Mouse (Mus musculus): Measurements from ENCODE around the gene Rhcg. TPM values are rescaled to one million over a fixed set of nuclear protein-coding genes. Genes with fewer than 3 reads are reported as not detected.

The Rhcg gene
- polyA plus RNA-seq, 1 experiment from 2014 or later, result 68.2 TPM

GRCm38 (mm10) chr7:79607263-79607921, 10.1 kb downstream of the Rhcg start:
- Histone ChIP-seq H3K27me3 (ENCODE audit: insufficient read depth, low read length) (peaks cover 47% of the 10 kb centered on the region), H3K36me3 (ENCODE audit: insufficient read depth, low read length) (no peaks in the 10 kb centered on the region), H3K4me2 (replicated peaks; ENCODE audit: low read depth, low read length) (peak overlapping the region; percentile 70), H3K4me3 (ENCODE audit: low read length) (peak overlapping the region; percentile 41), H3K4me1 (ENCODE audit: insufficient read depth, low read length) (peaks cover 9% of the 10 kb centered on the region), H3K27ac (ENCODE audit: low read length) (no peak overlapping the region), H3K9me3 (ENCODE audit: low read length) (no peaks in the 10 kb centered on the region), H3K9ac (replicated peaks; ENCODE audit: low read length) (peak overlapping the region; percentile 19; the same call in 1 of the 2 replicates)
- ATAC-seq (ENCODE audit: low FRiP score, low TSS enrichment), result peak; percentile 85
- 2% methylated on average over 25 of the region's 25 CpGs for WGBS

- Histone ChIP-seq H3K4me3 (ENCODE audit: low read length) (no peak overlapping the region), H3K9me3 (ENCODE audit: low read length) (no peaks in the 10 kb centered on the region), H3K4me1 (ENCODE audit: insufficient read depth, low read length) (peaks cover 9% of the 10 kb centered on the region), H3K9ac (replicated peaks; ENCODE audit: low read length) (no peak overlapping the region), H3K27me3 (ENCODE audit: insufficient read depth, low read length) (peaks cover 51% of the 10 kb centered on the region), H3K4me2 (replicated peaks; ENCODE audit: low read depth, low read length) (peak overlapping the region; percentile 70; the same call in 1 of the 2 replicates), H3K27ac (ENCODE audit: low read length) (no peak overlapping the region), H3K36me3 (ENCODE audit: insufficient read depth, low read length) (no peaks in the 10 kb centered on the region)
- WGBS, result 31% methylated on average over 3 of the region's 3 CpGs
- no peak; the same call in 1 of the 2 replicates for ATAC-seq (ENCODE audit: low FRiP score, low TSS enrichment)
Observed at GRCm38 (mm10) chr7:79606766-79607165, 10.7 kb downstream of the Rhcg start.

GRCm38 (mm10) chr7:79602006-79602405, 15.5 kb downstream of the Rhcg start:
- H3K27me3 ChIP-seq (ENCODE audit: insufficient read depth, low read length), result peaks cover 63% of the 10 kb centered on the region

GRCm38 (mm10) chr7:79600122-79600521, 17.3 kb downstream of the Rhcg start:
- no peak overlapping the region for H3K4me2 ChIP-seq (replicated peaks; ENCODE audit: low read depth, low read length)
- H3K36me3 ChIP-seq (ENCODE audit: insufficient read depth, low read length), result no peaks in the 10 kb centered on the region
- no peak overlapping the region for H3K9ac ChIP-seq (replicated peaks; ENCODE audit: low read length)
- H3K27ac ChIP-seq (ENCODE audit: low read length), result no peak overlapping the region
- peaks cover 57% of the 10 kb centered on the region for H3K27me3 ChIP-seq (ENCODE audit: insufficient read depth, low read length)
- H3K4me1 ChIP-seq (ENCODE audit: insufficient read depth, low read length), result no peaks in the 10 kb centered on the region
- no peak for ATAC-seq (ENCODE audit: low FRiP score, low TSS enrichment)
- H3K9me3 ChIP-seq (ENCODE audit: low read length), result no peaks in the 10 kb centered on the region
- WGBS, result 78% methylated on average over 10 of the region's 10 CpGs
- H3K4me3 ChIP-seq (ENCODE audit: low read length), result no peak overlapping the region

More at GRCm38 (mm10) chr7:79602006-79602405, 15.5 kb downstream of the Rhcg start:
- Histone ChIP-seq H3K4me2 (replicated peaks; ENCODE audit: low read depth, low read length) (no peak overlapping the region), H3K4me1 (ENCODE audit: insufficient read depth, low read length) (peaks cover under 1% of the 10 kb centered on the region; the same call in 1 of the 2 replicates), H3K27ac (ENCODE audit: low read length) (no peak overlapping the region), H3K36me3 (ENCODE audit: insufficient read depth, low read length) (no peaks in the 10 kb centered on the region), H3K9me3 (ENCODE audit: low read length) (no peaks in the 10 kb centered on the region), H3K4me3 (ENCODE audit: low read length) (no peak overlapping the region), H3K9ac (replicated peaks; ENCODE audit: low read length) (no peak overlapping the region)
- no peak for ATAC-seq (ENCODE audit: low FRiP score, low TSS enrichment)
- 52% methylated on average over 8 of the region's 8 CpGs for WGBS

- Histone ChIP-seq H3K4me3 (ENCODE audit: low read length) (no peak overlapping the region), H3K9ac (replicated peaks; ENCODE audit: low read length) (no peak overlapping the region), H3K27ac (ENCODE audit: low read length) (no peak overlapping the region), H3K9me3 (ENCODE audit: low read length) (no peaks in the 10 kb centered on the region), H3K27me3 (ENCODE audit: insufficient read depth, low read length) (peaks cover 83% of the 10 kb centered on the region), H3K36me3 (ENCODE audit: insufficient read depth, low read length) (no peaks in the 10 kb centered on the region), H3K4me2 (replicated peaks; ENCODE audit: low read depth, low read length) (no peak overlapping the region), H3K4me1 (ENCODE audit: insufficient read depth, low read length) (peaks cover 11% of the 10 kb centered on the region)
- WGBS, result 14% methylated on average over 7 of the region's 7 CpGs
- ATAC-seq (ENCODE audit: low FRiP score, low TSS enrichment), result peak; percentile 57; the same call in 1 of the 2 replicates
Observed at GRCm38 (mm10) chr7:79594854-79595253, 22.6 kb downstream of the Rhcg start.

GRCm38 (mm10) chr7:79591812-79592731, 25.4 kb downstream of the Rhcg start:
- ATAC-seq (ENCODE audit: low FRiP score, low TSS enrichment), result no peak
- Histone ChIP-seq H3K36me3 (ENCODE audit: insufficient read depth, low read length) (no peaks in the 10 kb centered on the region), H3K27me3 (ENCODE audit: insufficient read depth, low read length) (peaks cover 78% of the 10 kb centered on the region), H3K4me3 (ENCODE audit: low read length) (peak overlapping the region; percentile 45), H3K9ac (replicated peaks; ENCODE audit: low read length) (0 out of 2 replicates have a peak overlapping the region, but pooled peaks have one; percentile 19), H3K4me2 (replicated peaks; ENCODE audit: low read depth, low read length) (peak overlapping the region; percentile 64), H3K27ac (ENCODE audit: low read length) (no peak overlapping the region), H3K4me1 (ENCODE audit: insufficient read depth, low read length) (peaks cover 11% of the 10 kb centered on the region), H3K9me3 (ENCODE audit: low read length) (peaks cover 7% of the 10 kb centered on the region)
- WGBS, result 2% methylated on average over 41 of the region's 42 CpGs

- Histone ChIP-seq H3K9me3 (ENCODE audit: low read length) (peaks cover 7% of the 10 kb centered on the region), H3K36me3 (ENCODE audit: insufficient read depth, low read length) (no peaks in the 10 kb centered on the region), H3K9ac (replicated peaks; ENCODE audit: low read length) (no peak overlapping the region), H3K4me3 (ENCODE audit: low read length) (no peak overlapping the region), H3K27ac (ENCODE audit: low read length) (no peak overlapping the region), H3K4me1 (ENCODE audit: insufficient read depth, low read length) (peaks cover 11% of the 10 kb centered on the region), H3K4me2 (replicated peaks; ENCODE audit: low read depth, low read length) (no peak overlapping the region), H3K27me3 (ENCODE audit: insufficient read depth, low read length) (peaks cover 76% of the 10 kb centered on the region)
- no peak for ATAC-seq (ENCODE audit: low FRiP score, low TSS enrichment)
- WGBS, result 16% methylated on average over 3 of the region's 3 CpGs
Observed at GRCm38 (mm10) chr7:79590560-79591110, 26.8 kb downstream of the Rhcg start.

GRCm38 (mm10) chr7:79589763-79590559, 27.5 kb downstream of the Rhcg start:
- peaks cover 11% of the 10 kb centered on the region for H3K4me1 ChIP-seq (ENCODE audit: insufficient read depth, low read length)
- 11% methylated on average over 9 of the region's 9 CpGs for WGBS

GRCm38 (mm10) chr7:79588284-79588683, 29.2 kb downstream of the Rhcg start:
- no peak overlapping the region for H3K27ac ChIP-seq (ENCODE audit: low read length)
- H3K4me3 ChIP-seq (ENCODE audit: low read length), result no peak overlapping the region
- no peaks in the 10 kb centered on the region for H3K36me3 ChIP-seq (ENCODE audit: insufficient read depth, low read length)
- WGBS, result 82% methylated on average over 3 of the region's 3 CpGs
- peaks cover 7% of the 10 kb centered on the region for H3K9me3 ChIP-seq (ENCODE audit: low read length)
- H3K4me1 ChIP-seq (ENCODE audit: insufficient read depth, low read length), result peaks cover 11% of the 10 kb centered on the region
- no peak overlapping the region for H3K4me2 ChIP-seq (replicated peaks; ENCODE audit: low read depth, low read length)
- H3K9ac ChIP-seq (replicated peaks; ENCODE audit: low read length), result no peak overlapping the region
- peaks cover 58% of the 10 kb centered on the region for H3K27me3 ChIP-seq (ENCODE audit: insufficient read depth, low read length)
- no peak for ATAC-seq (ENCODE audit: low FRiP score, low TSS enrichment)

More at GRCm38 (mm10) chr7:79589763-79590559, 27.5 kb downstream of the Rhcg start:
- Histone ChIP-seq H3K4me3 (ENCODE audit: low read length) (no peak overlapping the region), H3K27ac (ENCODE audit: low read length) (no peak overlapping the region), H3K36me3 (ENCODE audit: insufficient read depth, low read length) (no peaks in the 10 kb centered on the region), H3K27me3 (ENCODE audit: insufficient read depth, low read length) (peaks cover 73% of the 10 kb centered on the region), H3K4me2 (replicated peaks; ENCODE audit: low read depth, low read length) (no peak overlapping the region), H3K9ac (replicated peaks; ENCODE audit: low read length) (no peak overlapping the region), H3K9me3 (ENCODE audit: low read length) (peaks cover 7% of the 10 kb centered on the region)
- no peak for ATAC-seq (ENCODE audit: low FRiP score, low TSS enrichment)

All from kidney, embryonic 16.5 days (tissue).